Mouse (Mus musculus) heart, postnatal 36 days (tissue): ENCODE measurements at regions not wholly inside any gene's neighbourhood (a gene's known extent, or its start where the extent isn't known, plus 50 kb on each side); places are given as distances from the start of the nearest gene placed in this dataset.

Experiments
- DNase-seq, 2 experiments: peaks; one replicate each; pipeline ENCODE4 v3.0.0; 2021 to 2022
- intact Hi-C: fragments of 180-260 bp; cut with DNase I; formaldehyde crosslinking; loops from one replicate; pipeline ENCODE4 v1.15.1; 2025

GRCm38 (mm10) chr4:45592766-45593165 lies 60.5 kb upstream of the Shb start:
- intact Hi-C loops, result no loop called here
- no peak for DNase-seq

GRCm38 (mm10) chr4:45591405-45592315 lies 59.4 kb upstream of the Shb start:
- no peak for DNase-seq
- intact Hi-C loops, result no loop called here

GRCm38 (mm10) chr4:45590836-45591235 lies 58.6 kb upstream of the Shb start:
- no peak for DNase-seq
- intact Hi-C loops, result no loop called here

- intact Hi-C loops, result no loop called here
- no peak for DNase-seq
Measured at GRCm38 (mm10) chr4:45588322-45588721, 56.1 kb upstream of the Shb start.

- intact Hi-C loops, result no loop called here
- DNase-seq, result no peak
Measured at GRCm38 (mm10) chr4:45587202-45587601, 54.9 kb upstream of the Shb start.

- intact Hi-C loops, result no loop called here
- DNase-seq, result no peak
Measured at GRCm38 (mm10) chr4:45586310-45586709, 54.0 kb upstream of the Shb start.

- intact Hi-C loops, result no loop called here
- no peak for DNase-seq
Measured at GRCm38 (mm10) chr4:45585188-45585820, 53.0 kb upstream of the Shb start.

- intact Hi-C loops, result no loop called here
- DNase-seq, result no peak
Measured at GRCm38 (mm10) chr4:45583966-45584365, 51.7 kb upstream of the Shb start.

- DNase-seq, result no peak
- intact Hi-C loops, result no loop called here
Measured at GRCm38 (mm10) chr4:45582496-45582895, 50.2 kb upstream of the Shb start.
